Mouse (Mus musculus): ENCODE data around the gene Pcnx3.

GRCm38 (mm10) chr19:5684985-5685384, 3.7 kb downstream of the Pcnx3 start:
- TF ChIP-seq CTCF (IDR thresholded peaks at IDR 0.05; ENCODE audit: control insufficient read depth, insufficient read depth, insufficient replicate concordance, low read depth, low read length) (no peak), POLR2A (IDR thresholded peaks at IDR 0.05; ENCODE audit: control insufficient read depth, low read depth, low read length) (no peak)
